Mouse (Mus musculus) heart, embryonic 12.5 days (tissue): ENCODE data around the gene Ythdf2. TPM values are rescaled to one million over a fixed set of nuclear protein-coding genes. Genes with fewer than 3 reads are reported as not detected.

Experiments
- ATAC-seq: fragments of 200-750 bp; cut with Nextera tagmentation; 2 replicates; pipeline ENCODE4 v1.8.0; 2017; ENCODE audit warnings: moderate TSS enrichment, moderate library complexity; ENCODE audit not compliant: insufficient number of reproducible peaks, low FRiP score
- H3K27ac ChIP-seq: fragments of 300-500 bp; sonication (generic); 2 replicates; pipeline ENCODE4 v1.5.1; 2016; ENCODE audit warnings: mild to moderate bottlenecking, moderate library complexity; ENCODE audit not compliant: poor library complexity, severe bottlenecking
- H3K27me3 ChIP-seq: fragments of 300-500 bp; sonication (generic); replicated peaks from 2 replicates; pipeline ENCODE4 v1.6.1; 2016; ENCODE audit warnings: mild to moderate bottlenecking, moderate library complexity
- H3K36me3 ChIP-seq: fragments of 300-500 bp; sonication (generic); 2 replicates; pipeline ENCODE4 v1.6.1; 2016; ENCODE audit warnings: mild to moderate bottlenecking, moderate library complexity
- H3K4me1 ChIP-seq: fragments of 300-500 bp; sonication (generic); replicated peaks from 2 replicates; pipeline ENCODE4 v1.6.1; 2016; ENCODE audit warnings: mild to moderate bottlenecking
- H3K4me2 ChIP-seq: fragments of 300-500 bp; sonication (generic); 2 replicates; pipeline ENCODE4 v1.6.1; 2016; ENCODE audit warnings: mild to moderate bottlenecking, moderate library complexity
- H3K4me3 ChIP-seq: fragments of 300-500 bp; sonication (generic); 2 replicates; pipeline ENCODE4 v1.5.1; 2016; ENCODE audit warnings: mild to moderate bottlenecking
- H3K9ac ChIP-seq: fragments of 300-500 bp; sonication (generic); 2 replicates; pipeline ENCODE4 v1.6.1; 2016; ENCODE audit warnings: mild to moderate bottlenecking, moderate library complexity
- H3K9me3 ChIP-seq: fragments of 300-500 bp; sonication (generic); replicated peaks from 2 replicates; pipeline ENCODE4 v1.6.1; 2016; ENCODE audit warnings: mild to moderate bottlenecking, moderate library complexity
- WGBS: fragments of 180-500 bp; shearing (Covaris S2); methylation state at CpG from one replicate; pipeline ENCODE4 v1.1.7; 2016; 5-methylcytosine and 5-hydroxymethylcytosine counted together
- polyA plus RNA-seq: library from polyadenylated mRNA; unstranded; fragments of >200 nt; fragmentation: Nextera tagmentation; extraction: Ambion mirVana; gene quantifications from 2 replicates; pipeline ENCODE4 v1.2.1, GENCODE M21; 2016

The Ythdf2 gene
- 77.1 and 80.1 TPM in 2 replicates for polyA plus RNA-seq

GRCm38 (mm10) chr4:132211953-132212734 is at the start of gene Ythdf2:
Gene Ythdf2 (minus strand): TSS chr4:132212303.
- Histone ChIP-seq H3K4me3 (peak within 1 kb of the TSS; percentile 96), H3K9me3 (no peaks in the 10 kb centered on the region), H3K27ac (peak within 1 kb of the TSS; percentile 93), H3K36me3 (peaks cover 24% of the 10 kb centered on the region), H3K9ac (peak within 1 kb of the TSS; percentile 99), H3K4me1 (peaks cover 18% of the 10 kb centered on the region), H3K4me2 (peak within 1 kb of the TSS; percentile 90), H3K27me3 (no peaks in the 10 kb centered on the region)
- 2% methylated on average over 78 of the region's 78 CpGs for WGBS
- peak; percentile 98 for ATAC-seq

- Histone ChIP-seq H3K27me3 (no peaks in the 10 kb centered on the region), H3K9ac (peak overlapping the region; percentile 99), H3K27ac (peak overlapping the region; percentile 98), H3K4me1 (peaks cover 33% of the 10 kb centered on the region), H3K4me3 (peak overlapping the region; percentile 95), H3K9me3 (no peaks in the 10 kb centered on the region), H3K36me3 (no peaks in the 10 kb centered on the region), H3K4me2 (peak overlapping the region; percentile 92)
- ATAC-seq: peak; percentile 91
- WGBS: 3% methylated on average over 41 of the region's 64 CpGs
These were observed 48.6 kb upstream of the Ythdf2 start for GRCm38 (mm10) chr4:132260404-132261379.

GRCm38 (mm10) chr4:132259248-132259647 is 47.1 kb upstream of the Ythdf2 start:
- ATAC-seq: no peak
- peaks cover 37% of the 10 kb centered on the region for H3K4me1 ChIP-seq
- 56% methylated on average over 4 of the region's 4 CpGs for WGBS
- peak overlapping the region; percentile 45; the same call in 1 of the 2 replicates for H3K9ac ChIP-seq
- H3K27me3 ChIP-seq: no peaks in the 10 kb centered on the region
- H3K36me3 ChIP-seq: no peaks in the 10 kb centered on the region
- H3K27ac ChIP-seq: peak overlapping the region; percentile 36
- H3K4me2 ChIP-seq: peak overlapping the region; percentile 92
- H3K9me3 ChIP-seq: no peaks in the 10 kb centered on the region
- H3K4me3 ChIP-seq: 0 out of 2 replicates have a peak overlapping the region, but pooled peaks have one; percentile 95

GRCm38 (mm10) chr4:132256384-132256783 is 44.3 kb upstream of the Ythdf2 start:
- ATAC-seq: no peak
- H3K4me1 ChIP-seq: peaks cover 44% of the 10 kb centered on the region
- H3K27ac ChIP-seq: no peak overlapping the region; the same call in 1 of the 2 replicates
- WGBS: 77% methylated on average over 3 of the region's 3 CpGs
- H3K9ac ChIP-seq: no peak overlapping the region
- H3K36me3 ChIP-seq: peaks cover 3% of the 10 kb centered on the region
- no peaks in the 10 kb centered on the region for H3K27me3 ChIP-seq
- no peak overlapping the region for H3K4me2 ChIP-seq
- no peaks in the 10 kb centered on the region for H3K9me3 ChIP-seq
- no peak overlapping the region for H3K4me3 ChIP-seq

GRCm38 (mm10) chr4:132254986-132255385 is 42.9 kb upstream of the Ythdf2 start:
- peaks cover 43% of the 10 kb centered on the region for H3K4me1 ChIP-seq
- no peak overlapping the region for H3K9ac ChIP-seq
- WGBS: 76% methylated on average over 3 of the region's 3 CpGs
- peaks cover 17% of the 10 kb centered on the region for H3K36me3 ChIP-seq
- no peak for ATAC-seq
- H3K4me3 ChIP-seq: no peak overlapping the region
- no peak overlapping the region for H3K27ac ChIP-seq
- H3K9me3 ChIP-seq: no peaks in the 10 kb centered on the region
- H3K27me3 ChIP-seq: no peaks in the 10 kb centered on the region
- no peak overlapping the region for H3K4me2 ChIP-seq

GRCm38 (mm10) chr4:132253622-132254021 is 41.5 kb upstream of the Ythdf2 start:
- H3K9me3 ChIP-seq: no peaks in the 10 kb centered on the region
- H3K36me3 ChIP-seq: peaks cover 29% of the 10 kb centered on the region
- H3K4me2 ChIP-seq: no peak overlapping the region
- no peaks in the 10 kb centered on the region for H3K27me3 ChIP-seq
- peak overlapping the region; percentile 44 for H3K27ac ChIP-seq
- H3K9ac ChIP-seq: no peak overlapping the region
- H3K4me1 ChIP-seq: peaks cover 29% of the 10 kb centered on the region
- ATAC-seq: no peak
- WGBS: 48% methylated on average over 2 of the region's 2 CpGs
- no peak overlapping the region for H3K4me3 ChIP-seq

GRCm38 (mm10) chr4:132253128-132253527 is 41.0 kb upstream of the Ythdf2 start:
- no peak overlapping the region for H3K9ac ChIP-seq
- no peak overlapping the region for H3K27ac ChIP-seq
- no peaks in the 10 kb centered on the region for H3K27me3 ChIP-seq
- H3K36me3 ChIP-seq: peaks cover 34% of the 10 kb centered on the region
- no peaks in the 10 kb centered on the region for H3K9me3 ChIP-seq
- ATAC-seq: no peak
- no peak overlapping the region for H3K4me3 ChIP-seq
- peaks cover 25% of the 10 kb centered on the region for H3K4me1 ChIP-seq
- 81% methylated on average over 8 of the region's 8 CpGs for WGBS
- H3K4me2 ChIP-seq: no peak overlapping the region

- no peaks in the 10 kb centered on the region for H3K9me3 ChIP-seq
- WGBS: 84% methylated on average over 9 of the region's 9 CpGs
- H3K27me3 ChIP-seq: no peaks in the 10 kb centered on the region
- H3K36me3 ChIP-seq: peaks cover 44% of the 10 kb centered on the region
- H3K4me3 ChIP-seq: no peak overlapping the region
- H3K27ac ChIP-seq: no peak overlapping the region
- ATAC-seq: no peak
- no peak overlapping the region for H3K4me2 ChIP-seq
- H3K9ac ChIP-seq: no peak overlapping the region
- peaks cover 28% of the 10 kb centered on the region for H3K4me1 ChIP-seq
These were observed 39.5 kb upstream of the Ythdf2 start for GRCm38 (mm10) chr4:132251596-132251995.

- Histone ChIP-seq H3K9me3 (no peaks in the 10 kb centered on the region), H3K9ac (no peak overlapping the region), H3K4me1 (peaks cover 10% of the 10 kb centered on the region; the same call in 1 of the 2 replicates), H3K4me3 (no peak overlapping the region), H3K27me3 (no peaks in the 10 kb centered on the region), H3K4me2 (no peak overlapping the region), H3K36me3 (peaks cover 80% of the 10 kb centered on the region), H3K27ac (no peak overlapping the region; the same call in 1 of the 2 replicates)
- no peak for ATAC-seq
- 78% methylated on average over 5 of the region's 5 CpGs for WGBS
These were observed 35.4 kb upstream of the Ythdf2 start for GRCm38 (mm10) chr4:132247451-132247997.

GRCm38 (mm10) chr4:132245643-132246042 is 33.5 kb upstream of the Ythdf2 start:
- Histone ChIP-seq H3K36me3 (peaks cover 85% of the 10 kb centered on the region), H3K9ac (no peak overlapping the region), H3K4me2 (no peak overlapping the region), H3K27me3 (no peaks in the 10 kb centered on the region), H3K4me1 (peaks cover 19% of the 10 kb centered on the region), H3K4me3 (no peak overlapping the region), H3K27ac (peak overlapping the region; percentile 32; the same call in 1 of the 2 replicates), H3K9me3 (no peaks in the 10 kb centered on the region)
- 89% methylated on average over 3 of the region's 3 CpGs for WGBS
- ATAC-seq: no peak
